Mouse (Mus musculus) CH12.LX (cell line): ENCODE data around the gene Cenpt.

ENCODE experiments used
- CHD2 ChIP-seq: IDR thresholded peaks from 2 replicates; pipeline ENCODE4 v1.6.1; 2011; ENCODE audit warnings: low read length, improper control_type of control experiment
- CTCF ChIP-seq, 2 experiments: IDR thresholded peaks in 1 of 2; conservative IDR thresholded peaks in 1 of 2; 2 replicates each; pipeline ENCODE4 v1.5.1; 2011 to 2012; ENCODE audit warnings: low read depth in 2 of 2, low read length in 2 of 2, improper control_type of control experiment in 1 of 2, inconsistent platforms in 1 of 2, mild to moderate bottlenecking in 1 of 2, moderate library complexity in 1 of 2
- E2F4 ChIP-seq: IDR thresholded peaks from 2 replicates; pipeline ENCODE4 v1.6.1; 2011; ENCODE audit warnings: low read depth, low read length, improper control_type of control experiment; ENCODE audit not compliant: insufficient replicate concordance
- MAX ChIP-seq: IDR thresholded peaks from 2 replicates; pipeline ENCODE4 v1.6.1; 2011; ENCODE audit warnings: low read length, improper control_type of control experiment
- MAZ ChIP-seq: IDR thresholded peaks from 2 replicates; pipeline ENCODE4 v1.6.1; 2012; ENCODE audit warnings: low read depth, mild to moderate bottlenecking, inconsistent platforms, low read length, improper control_type of control experiment, moderate library complexity
- NELFE ChIP-seq: IDR thresholded peaks from 2 replicates; pipeline ENCODE4 v1.6.1; 2011; ENCODE audit warnings: low read depth, low read length, improper control_type of control experiment
- NRF1 ChIP-seq: IDR thresholded peaks from 2 replicates; pipeline ENCODE4 v1.6.1; 2014; ENCODE audit warnings: low read depth, mild to moderate bottlenecking, inconsistent platforms, low read length, improper control_type of control experiment, moderate library complexity
- POLR2A ChIP-seq: IDR thresholded peaks from 2 replicates; pipeline ENCODE4 v1.6.1; 2011; ENCODE audit warnings: low read depth, mild to moderate bottlenecking, improper control_type of control experiment, low read length
- POLR2AphosphoS2 ChIP-seq: IDR thresholded peaks from 2 replicates; pipeline ENCODE4 v1.6.1; 2011; ENCODE audit warnings: low read depth, low read length, improper control_type of control experiment
- RAD21 ChIP-seq: IDR thresholded peaks from 2 replicates; pipeline ENCODE4 v1.6.1; 2011; ENCODE audit warnings: low read depth, mild to moderate bottlenecking, low read length, improper control_type of control experiment, moderate library complexity
- SMC3 ChIP-seq: IDR thresholded peaks from 2 replicates; pipeline ENCODE4 v1.6.1; 2011; ENCODE audit warnings: low read depth, low read length, improper control_type of control experiment
- UBTF ChIP-seq: IDR thresholded peaks from 2 replicates; pipeline ENCODE4 v1.6.1; 2012; ENCODE audit warnings: low read depth, mild to moderate bottlenecking, inconsistent platforms, low read length, improper control_type of control experiment, moderate library complexity
- USF1 ChIP-seq: IDR thresholded peaks from 2 replicates; pipeline ENCODE4 v1.6.1; 2014; ENCODE audit warnings: low read depth, mild to moderate bottlenecking, inconsistent platforms, low read length, improper control_type of control experiment
- ZNF384 ChIP-seq: IDR thresholded peaks from 2 replicates; pipeline ENCODE4 v1.6.1; 2012; ENCODE audit warnings: low read depth, low read length, improper control_type of control experiment, inconsistent platforms

DNA sequence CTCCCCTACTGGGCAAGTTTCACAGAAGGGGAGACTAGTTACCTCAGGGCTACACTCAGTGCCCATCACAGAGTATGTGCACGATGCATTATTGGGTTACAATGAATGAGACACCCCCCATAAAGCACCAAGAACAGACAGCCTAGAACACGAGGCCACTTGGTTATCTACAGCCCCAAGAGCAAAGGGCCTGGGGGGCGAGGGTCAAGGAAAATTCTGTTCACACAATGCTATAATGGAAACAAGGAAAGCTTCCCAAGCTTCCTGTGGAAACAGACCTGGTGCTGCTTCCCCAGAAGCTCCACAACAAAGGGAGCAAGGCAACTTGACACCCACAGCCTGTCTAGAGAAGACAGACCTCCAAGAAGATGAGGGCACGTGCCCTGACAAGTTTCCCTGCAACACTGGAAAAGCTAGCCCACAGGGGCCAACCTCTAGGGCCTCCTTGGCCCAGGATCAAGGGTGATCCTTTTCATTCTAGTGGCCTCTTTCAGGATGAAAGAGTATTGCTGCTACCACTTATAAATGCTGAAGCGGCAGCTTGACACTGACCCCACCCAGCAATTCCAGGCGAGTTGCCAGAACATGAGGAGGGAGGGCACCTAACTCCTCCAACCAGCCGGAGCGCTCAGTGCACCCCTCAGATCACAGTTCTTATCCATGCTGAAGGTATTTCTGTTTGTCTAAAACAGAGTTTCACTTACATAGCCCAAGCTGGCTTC is 53.8 kb downstream of the Cenpt start:
- no peak for TF ChIP-seq SMC3
- no peak for TF ChIP-seq CTCF (conservative IDR thresholded peaks at IDR 0.05 in 1 of 2, IDR thresholded peaks at IDR 0.05 in 1 of 2; ENCODE audit: low read depth in 2 of 2, low read length in 2 of 2)
- TF ChIP-seq CHD2, result no peak
- TF ChIP-seq E2F4, result no peak
- TF ChIP-seq POLR2AphosphoS2, result no peak
- TF ChIP-seq MAZ, result no peak
- no peak for TF ChIP-seq UBTF
- no peak for TF ChIP-seq USF1
- no peak for TF ChIP-seq RAD21
- TF ChIP-seq ZNF384, result no peak
- no peak for TF ChIP-seq MAX
- TF ChIP-seq POLR2A, result no peak
- no peak for TF ChIP-seq NELFE
- no peak for TF ChIP-seq NRF1
